Mouse (Mus musculus) small intestine, adult 2 months (tissue): ENCODE results near the gene Gm36079.
"Not testable (repeated sequence)": the region's sequence is repeated elsewhere in the genome, so short reads cannot be mapped to it uniquely, and the experiment has no call there.

ENCODE experiments used
- CTCF ChIP-seq: fragments of 200-500 bp; IDR thresholded peaks from 2 replicates; pipeline ENCODE4 v1.5.1; 2012; ENCODE audit warnings: low read depth, mild to moderate bottlenecking, control low read depth, inconsistent platforms, low read length, moderate library complexity, mixed read lengths; ENCODE audit not compliant: insufficient replicate concordance, insufficient read length; ENCODE audit errors: extremely low read depth
- POLR2A ChIP-seq: fragments of 200-500 bp; IDR thresholded peaks from 2 replicates; pipeline ENCODE4 v1.6.1; 2012; ENCODE audit warnings: low read depth, mild to moderate bottlenecking, control low read depth, inconsistent platforms, low read length, moderate library complexity

- not testable (repeated sequence) for TF ChIP-seq CTCF, POLR2A
These were observed 11.1 kb upstream of the Gm36079 start for GRCm38 (mm10) chr13:120037881-120038280.
